Mouse (Mus musculus) kidney, adult 2 months (tissue): Measurements from ENCODE around the gene Yes1. TPM values are rescaled to one million over a fixed set of nuclear protein-coding genes. Genes with fewer than 3 reads are reported as not detected.
A peak's percentile ranks its signal among the peaks of the same experiment; 100 is the strongest.

Experiments
- DNase-seq: peaks from one replicate; pipeline ENCODE4 v3.0.0; 2021
- H3K27ac ChIP-seq: fragments of 200-500 bp; 2 replicates; pipeline ENCODE4 v1.5.1; 2012; ENCODE audit warnings: low read depth, low read length, control low read depth, inconsistent platforms; ENCODE audit not compliant: insufficient read depth
- H3K27me3 ChIP-seq: fragments of 200-500 bp; replicated peaks from 2 replicates; pipeline ENCODE4 v1.6.1; 2012; ENCODE audit warnings: mild to moderate bottlenecking, moderate library complexity, low read length, inconsistent platforms; ENCODE audit not compliant: control insufficient read depth, insufficient read depth
- H3K36me3 ChIP-seq: fragments of 200-500 bp; 2 replicates; pipeline ENCODE4 v1.6.1; 2012; ENCODE audit warnings: mild to moderate bottlenecking, moderate library complexity, low read length, inconsistent platforms; ENCODE audit not compliant: control insufficient read depth, insufficient read depth
- H3K4me1 ChIP-seq: fragments of 200-500 bp; 2 replicates; pipeline ENCODE4 v1.6.1; 2011; ENCODE audit warnings: low read length; ENCODE audit not compliant: control insufficient read depth, insufficient read depth
- H3K4me3 ChIP-seq: fragments of 200-500 bp; 2 replicates; pipeline ENCODE4 v1.5.1; 2011; ENCODE audit warnings: mild to moderate bottlenecking, low read depth, low read length, control low read depth; ENCODE audit not compliant: insufficient read depth
- CTCF ChIP-seq: fragments of 200-500 bp; conservative IDR thresholded peaks from 2 replicates; pipeline ENCODE4 v1.5.1; 2011; ENCODE audit warnings: low read depth, mild to moderate bottlenecking, control low read depth, low read length, moderate library complexity, mixed read lengths; ENCODE audit not compliant: insufficient read depth, insufficient read length
- POLR2A ChIP-seq: fragments of 200-500 bp; IDR thresholded peaks from one replicate; pipeline ENCODE4 v1.6.1; 2011; ENCODE audit warnings: low read depth, low read length, control low read depth
- whole genome bisulfite sequencing: fragments of 180-500 bp; shearing (Covaris S2); methylation state at CpG from one replicate; pipeline ENCODE4 v1.1.7; 2018; 5-methylcytosine and 5-hydroxymethylcytosine counted together
- polyA plus RNA-seq: library from polyadenylated mRNA; depleted of rRNA; stranded (reverse); fragments of >200 nt; gene quantifications from 2 replicates; pipeline ENCODE4 v1.2.3, GENCODE M21; 2012; rRNA removed

Yes1 gene
- polyA plus RNA-seq = 2.6 and 3.1 TPM in 2 replicates

- no peaks in the 10 kb centered on the region for H3K36me3 ChIP-seq
- TF ChIP-seq POLR2A (no peak), CTCF (no peak)
- H3K27me3 ChIP-seq = no peaks in the 10 kb centered on the region
- H3K4me1 ChIP-seq = peaks cover 3% of the 10 kb centered on the region; the same call in 1 of the 2 replicates
- DNase-seq = peak; percentile 93
- peak within 1 kb of the TSS; percentile 100 for H3K4me3 ChIP-seq
- peak within 1 kb of the TSS; percentile 92 for H3K27ac ChIP-seq
- under 1% methylated on average over 58 of the region's 69 CpGs for WGBS
Observed at GRCm38 (mm10) chr5:32610801-32611340, at the start of gene Yes1. Gene Yes1 (plus strand): TSS chr5:32611171.

DNA sequence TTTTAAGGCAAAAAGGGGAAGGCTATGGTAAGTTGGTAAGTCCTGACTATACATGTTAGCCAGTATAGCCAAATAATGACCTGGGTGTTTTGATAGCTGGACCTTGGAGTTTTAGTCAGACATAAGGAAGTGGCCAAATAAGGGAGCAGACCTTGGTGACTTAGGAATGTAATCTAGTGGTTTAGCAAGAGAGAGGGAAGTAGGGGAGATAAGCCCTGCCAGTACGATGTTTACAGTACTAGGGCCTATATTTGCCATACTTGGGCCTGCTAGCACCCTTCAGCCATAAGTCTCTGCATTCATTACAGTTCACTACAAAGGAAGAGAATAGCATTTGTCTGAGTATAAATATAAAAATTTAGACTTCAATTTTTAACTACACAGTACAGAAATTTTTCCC lies 46.3 kb upstream of the Yes1 start:
- no peak for TF ChIP-seq POLR2A
- TF ChIP-seq CTCF = no peak
- Histone ChIP-seq H3K36me3 (no peaks in the 10 kb centered on the region), H3K27ac (no peak overlapping the region), H3K4me1 (no peaks in the 10 kb centered on the region), H3K4me3 (no peak overlapping the region), H3K27me3 (no peaks in the 10 kb centered on the region)
- WGBS = 87% methylated on average over 1 of the region's 1 CpGs
- DNase-seq = no peak

GRCm38 (mm10) chr5:32571802-32572201 lies 39.2 kb upstream of the Yes1 start:
- no peaks in the 10 kb centered on the region for H3K36me3 ChIP-seq
- WGBS = 38% methylated on average over 5 of the region's 5 CpGs
- DNase-seq = peak; percentile 42

GRCm38 (mm10) chr5:32588136-32588535 lies 22.8 kb upstream of the Yes1 start:
- Histone ChIP-seq H3K4me1 (no peaks in the 10 kb centered on the region), H3K4me3 (no peak overlapping the region), H3K27ac (no peak overlapping the region), H3K36me3 (no peaks in the 10 kb centered on the region), H3K27me3 (no peaks in the 10 kb centered on the region)
- peak; percentile 72 for DNase-seq
- peak; percentile 80 for TF ChIP-seq CTCF
- no peak for TF ChIP-seq POLR2A
- 9% methylated on average over 5 of the region's 5 CpGs for WGBS

More at GRCm38 (mm10) chr5:32571802-32572201, 39.2 kb upstream of the Yes1 start:
- no peaks in the 10 kb centered on the region for H3K27me3 ChIP-seq
- no peak overlapping the region for H3K27ac ChIP-seq
- no peak overlapping the region for H3K4me3 ChIP-seq
- TF ChIP-seq CTCF = peak; percentile 43
- no peak for TF ChIP-seq POLR2A
- no peaks in the 10 kb centered on the region for H3K4me1 ChIP-seq

GRCm38 (mm10) chr5:32593793-32594192 lies 17.2 kb upstream of the Yes1 start:
- Histone ChIP-seq H3K4me3 (peak overlapping the region; percentile 32; the same call in 1 of the 2 replicates), H3K4me1 (peaks cover 2% of the 10 kb centered on the region; the same call in 1 of the 2 replicates), H3K36me3 (no peaks in the 10 kb centered on the region), H3K27me3 (no peaks in the 10 kb centered on the region), H3K27ac (0 out of 2 replicates have a peak overlapping the region, but pooled peaks have one; percentile 9)
- DNase-seq = peak; percentile 60
- 13% methylated on average over 4 of the region's 4 CpGs for WGBS
- TF ChIP-seq CTCF = no peak
- no peak for TF ChIP-seq POLR2A

DNA sequence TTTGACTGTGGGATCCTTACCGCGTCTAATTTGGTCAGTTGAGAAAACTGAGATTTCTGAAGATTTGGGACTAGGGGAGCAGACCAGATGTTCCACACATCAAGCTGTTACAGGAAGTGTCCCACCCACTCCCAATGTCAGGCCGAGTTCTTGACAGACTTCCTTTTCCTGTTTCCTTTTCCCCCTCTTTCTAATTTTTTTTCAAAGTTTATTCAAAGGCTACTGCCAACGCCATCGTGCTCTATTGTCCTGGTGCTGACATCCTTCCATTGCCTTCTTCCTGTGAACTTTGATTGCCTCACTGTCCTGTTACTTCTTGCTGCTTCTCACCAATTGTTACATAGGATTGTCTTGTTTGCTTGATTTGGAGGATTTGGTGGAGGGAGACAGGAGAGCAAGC lies 16.6 kb upstream of the Yes1 start:
- peaks cover 2% of the 10 kb centered on the region; the same call in 1 of the 2 replicates for H3K4me1 ChIP-seq
- WGBS = 58% methylated on average over 5 of the region's 5 CpGs

DNA sequence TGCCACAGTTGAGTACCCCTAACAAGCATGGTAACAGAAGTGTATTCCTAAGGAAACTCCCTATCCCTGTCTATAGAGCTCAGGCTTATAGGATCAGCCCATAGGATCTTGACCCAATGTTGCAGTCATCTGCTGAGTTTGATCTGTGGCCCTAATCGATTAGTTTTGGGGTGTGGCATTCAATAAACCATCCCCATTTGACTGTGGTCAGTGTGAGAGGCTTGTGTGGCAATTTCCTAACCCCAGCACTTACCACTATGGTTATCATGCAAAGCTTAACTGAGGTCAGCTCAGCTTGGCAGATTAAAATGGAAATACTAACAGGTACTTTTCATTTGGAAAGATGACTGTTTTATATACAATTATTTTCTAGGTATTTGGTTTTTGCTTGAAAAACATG lies 5.1 kb upstream of the Yes1 start:
- 86% methylated on average over 1 of the region's 1 CpGs for WGBS
- H3K4me1 ChIP-seq = no peaks in the 10 kb centered on the region

More for the DNA sequence above, 16.6 kb upstream of the Yes1 start:
- no peak overlapping the region for H3K4me3 ChIP-seq
- H3K27ac ChIP-seq = peak overlapping the region; percentile 52; the same call in 1 of the 2 replicates
- TF ChIP-seq CTCF (no peak), POLR2A (no peak)
- H3K27me3 ChIP-seq = no peaks in the 10 kb centered on the region
- peak; percentile 69 for DNase-seq
- H3K36me3 ChIP-seq = no peaks in the 10 kb centered on the region

More for the DNA sequence above, 5.1 kb upstream of the Yes1 start:
- H3K4me3 ChIP-seq = no peak overlapping the region
- no peaks in the 10 kb centered on the region for H3K36me3 ChIP-seq
- no peak for TF ChIP-seq POLR2A
- TF ChIP-seq CTCF = no peak
- H3K27ac ChIP-seq = no peak overlapping the region
- no peaks in the 10 kb centered on the region for H3K27me3 ChIP-seq
- no peak for DNase-seq
